ENCODE assay signal across 28 mouse cellular contexts in the genomic region with DNA sequence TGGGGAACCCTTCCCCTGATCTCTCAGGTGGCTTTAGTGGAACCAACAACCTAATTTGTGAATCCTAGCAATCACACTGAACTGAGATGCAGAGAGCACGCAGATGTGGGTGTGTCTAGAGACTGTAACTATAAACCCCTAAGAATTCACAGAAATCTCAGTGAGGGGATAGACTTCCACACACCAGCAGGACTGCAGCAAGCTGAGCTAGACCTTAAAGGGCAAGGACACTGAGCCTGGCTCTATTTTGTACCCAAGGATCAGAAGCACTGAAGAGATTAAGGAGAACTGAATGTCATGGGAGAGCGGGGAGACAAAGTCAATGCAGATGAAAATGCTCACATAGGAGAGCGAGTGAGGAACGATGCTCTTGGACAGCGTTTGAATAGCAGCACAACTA.
"Had no signal": no experiment of that assay in that cellular context is flagged by ENCODE, and none has a peak within 500 bp of the region (broad histone marks: within the 10 kb centered on the region; RNA-seq: fewer than 3 reads in every experiment).

No protein-coding gene starts in this region.

- DNase-seq: left cerebral cortex, postnatal 4 days; liver; liver, embryonic 13.5 days; liver, postnatal 0 days; lung, adult 18-20 months; lung, adult 2 months; lung, embryonic 14.5 days; lung, postnatal 10 days; lung, postnatal 14 days; lung, postnatal 36 days; lung, postnatal 4 days; midbrain, embryonic 14.5 days had no signal

- H3K9me3 ChIP-seq: limb, embryonic 10.5 days; limb, embryonic 12.5 days; limb, embryonic 13.5 days; limb, embryonic 15.5 days; liver, embryonic 12.5 days; liver, embryonic 13.5 days; liver, embryonic 15.5 days; lung, embryonic 15.5 days; megakaryocyte, embryonic 14.5 days; midbrain, embryonic 10.5 days; midbrain, embryonic 12.5 days; midbrain, embryonic 13.5 days; midbrain, embryonic 15.5 days; neural tube, embryonic 12.5 days had no signal

- H3K4me1 ChIP-seq: neural tube, embryonic 12.5 days had no signal

- H3K36me3 ChIP-seq: limb, embryonic 10.5 days; limb, embryonic 12.5 days; limb, embryonic 13.5 days; limb, embryonic 15.5 days; liver, embryonic 12.5 days; liver, embryonic 13.5 days; liver, embryonic 15.5 days; lung, embryonic 15.5 days; midbrain, embryonic 10.5 days; midbrain, embryonic 12.5 days; midbrain, embryonic 13.5 days; midbrain, embryonic 15.5 days; neural tube, embryonic 12.5 days had no signal

- H3K27me3 ChIP-seq: limb, embryonic 13.5 days; limb, embryonic 15.5 days; liver, embryonic 12.5 days; lung, embryonic 15.5 days; megakaryocyte, embryonic 14.5 days; midbrain, embryonic 15.5 days; neural tube, embryonic 12.5 days had no signal

- H3K4me3 ChIP-seq: limb, embryonic 10.5 days; limb, embryonic 12.5 days; limb, embryonic 13.5 days; limb, embryonic 15.5 days; liver, embryonic 12.5 days; liver, embryonic 13.5 days; liver, embryonic 15.5 days; lung, embryonic 15.5 days; megakaryocyte, embryonic 14.5 days; midbrain, embryonic 10.5 days; midbrain, embryonic 12.5 days; midbrain, embryonic 13.5 days; midbrain, embryonic 15.5 days; myocyte; neural tube, embryonic 12.5 days had no signal

- H3K27ac ChIP-seq: limb, embryonic 10.5 days; limb, embryonic 12.5 days; limb, embryonic 13.5 days; limb, embryonic 15.5 days; liver, embryonic 12.5 days; liver, embryonic 13.5 days; liver, embryonic 14.5 days; liver, embryonic 15.5 days; lung, embryonic 15.5 days; macrophage; midbrain, embryonic 10.5 days; midbrain, embryonic 12.5 days; midbrain, embryonic 13.5 days; midbrain, embryonic 15.5 days; neural tube, embryonic 12.5 days had no signal
